Mouse (Mus musculus) midbrain, embryonic 16.5 days (tissue): ENCODE measurements at regions not wholly inside any gene's neighbourhood (a gene's known extent, or its start where the extent isn't known, plus 50 kb on each side); places are given as distances from the start of the nearest gene placed in this dataset.
A peak's percentile ranks its signal among the peaks of the same experiment; 100 is the strongest.

ENCODE experiments used
- ATAC-seq: fragments of 200-750 bp; cut with Nextera tagmentation; 2 replicates; pipeline ENCODE4 v1.8.0; 2017; ENCODE audit warnings: moderate TSS enrichment
- H3K27ac ChIP-seq: fragments of 300-500 bp; sonication (generic); 2 replicates; pipeline ENCODE4 v1.5.1; 2014; ENCODE audit warnings: mild to moderate bottlenecking, low read length, mixed read lengths
- H3K27me3 ChIP-seq: fragments of 300-500 bp; sonication (generic); 2 replicates; pipeline ENCODE4 v1.6.1; 2014; ENCODE audit warnings: low read depth, low read length, mixed read lengths; ENCODE audit not compliant: control insufficient read depth, insufficient read depth
- H3K36me3 ChIP-seq: fragments of 300-500 bp; sonication (generic); 2 replicates; pipeline ENCODE4 v1.6.1; 2014; ENCODE audit warnings: mild to moderate bottlenecking, low read length, moderate library complexity, mixed read lengths; ENCODE audit not compliant: control insufficient read depth, insufficient read depth
- H3K4me1 ChIP-seq: fragments of 300-500 bp; sonication (generic); 2 replicates; pipeline ENCODE4 v1.6.1; 2014; ENCODE audit warnings: mild to moderate bottlenecking, low read length, mixed read lengths; ENCODE audit not compliant: control insufficient read depth, insufficient read depth
- H3K4me2 ChIP-seq: fragments of 300-500 bp; sonication (generic); 2 replicates; pipeline ENCODE4 v1.6.1; 2014; ENCODE audit warnings: mild to moderate bottlenecking, low read length, mixed read lengths
- H3K4me3 ChIP-seq: fragments of 300-500 bp; sonication (generic); 2 replicates; pipeline ENCODE4 v1.5.1; 2014; ENCODE audit warnings: low read depth, mild to moderate bottlenecking, low read length, moderate library complexity, mixed read lengths
- H3K9ac ChIP-seq: fragments of 300-500 bp; sonication (generic); 2 replicates; pipeline ENCODE4 v1.6.1; 2014; ENCODE audit warnings: low read depth, low read length, mixed read lengths
- H3K9me3 ChIP-seq: fragments of 300-500 bp; sonication (generic); replicated peaks from 2 replicates; pipeline ENCODE4 v1.6.1; 2014; ENCODE audit warnings: mild to moderate bottlenecking, low read length, mixed read lengths; ENCODE audit not compliant: control insufficient read depth, poor library complexity, severe bottlenecking
- WGBS: fragments of 180-500 bp; shearing (Covaris S2); extraction: QIAGEN DNeasy Blood & Tissue Kit; methylation state at CpG from one replicate; pipeline ENCODE4 v1.1.7; 2014; 5-methylcytosine and 5-hydroxymethylcytosine counted together

DNA sequence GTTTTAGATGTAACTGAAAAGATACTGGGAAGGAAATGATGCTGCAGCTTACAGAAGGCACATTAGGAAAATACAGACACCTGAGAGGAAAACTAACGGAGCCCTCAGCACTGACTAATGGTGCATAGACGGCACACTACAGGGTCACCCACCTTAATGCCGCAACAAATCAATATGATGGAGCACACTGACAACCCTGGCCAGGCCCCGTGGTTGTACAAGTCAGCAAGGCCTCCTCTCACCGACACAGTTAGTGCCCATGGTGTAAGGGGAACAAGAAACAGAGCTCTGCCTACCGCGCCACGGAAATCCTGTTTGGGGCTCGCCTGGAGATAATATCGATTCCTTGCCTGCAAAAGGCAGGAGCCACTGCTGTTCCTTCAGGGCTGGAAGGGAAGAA lies 273.9 kb downstream of the Prim2 start:
- H3K4me3 ChIP-seq = no peak overlapping the region
- H3K4me1 ChIP-seq = no peaks in the 10 kb centered on the region
- no peaks in the 10 kb centered on the region for H3K9me3 ChIP-seq
- no peak overlapping the region for H3K9ac ChIP-seq
- no peak overlapping the region for H3K27ac ChIP-seq
- ATAC-seq = no peak
- WGBS = 87% methylated on average over 10 of the region's 10 CpGs
- H3K27me3 ChIP-seq = no peaks in the 10 kb centered on the region
- H3K36me3 ChIP-seq = no peaks in the 10 kb centered on the region
- H3K4me2 ChIP-seq = no peak overlapping the region

DNA sequence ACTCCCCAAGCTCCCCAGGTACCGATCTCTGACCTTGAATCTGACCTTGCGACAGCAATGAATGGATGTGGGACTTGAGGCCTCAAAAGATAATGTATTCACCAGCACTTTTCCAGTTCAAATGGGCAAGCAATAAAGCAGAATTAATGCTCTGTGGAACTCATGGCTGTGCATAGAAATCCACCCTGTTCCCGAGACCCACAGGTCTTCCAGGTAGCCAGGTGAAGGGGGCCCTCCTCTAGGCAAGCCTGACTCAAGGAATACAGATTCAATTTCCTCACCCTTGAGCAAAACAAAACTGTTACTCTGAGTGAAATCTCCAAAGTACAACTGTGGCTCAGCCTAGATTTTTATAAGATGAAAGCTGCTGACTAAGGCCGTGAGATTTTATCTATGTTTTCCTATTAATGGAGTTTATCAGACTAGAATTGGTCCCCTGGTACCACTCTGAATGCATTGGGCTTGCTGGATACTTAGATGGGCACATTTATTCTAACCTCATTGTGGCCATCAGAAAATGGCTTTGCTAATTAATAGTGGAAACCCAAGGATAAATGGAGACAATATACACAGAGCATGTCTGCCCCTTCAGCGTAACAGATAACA lies 274.5 kb downstream of the Prim2 start:
- Histone ChIP-seq H3K27me3 (no peaks in the 10 kb centered on the region), H3K36me3 (no peaks in the 10 kb centered on the region), H3K27ac (no peak overlapping the region), H3K4me3 (no peak overlapping the region), H3K4me2 (no peak overlapping the region), H3K4me1 (no peaks in the 10 kb centered on the region), H3K9ac (no peak overlapping the region), H3K9me3 (no peaks in the 10 kb centered on the region)
- 80% methylated on average over 5 of the region's 5 CpGs for WGBS
- no peak for ATAC-seq

- Histone ChIP-seq H3K27ac (no peak overlapping the region), H3K9ac (no peak overlapping the region), H3K4me3 (no peak overlapping the region), H3K27me3 (no peaks in the 10 kb centered on the region), H3K4me1 (no peaks in the 10 kb centered on the region), H3K4me2 (no peak overlapping the region), H3K36me3 (no peaks in the 10 kb centered on the region), H3K9me3 (no peaks in the 10 kb centered on the region)
- ATAC-seq = no peak
- WGBS = 77% methylated on average over 7 of the region's 7 CpGs
Observed at GRCm38 (mm10) chr1:33370796-33371195, 298.8 kb downstream of the Prim2 start.

DNA sequence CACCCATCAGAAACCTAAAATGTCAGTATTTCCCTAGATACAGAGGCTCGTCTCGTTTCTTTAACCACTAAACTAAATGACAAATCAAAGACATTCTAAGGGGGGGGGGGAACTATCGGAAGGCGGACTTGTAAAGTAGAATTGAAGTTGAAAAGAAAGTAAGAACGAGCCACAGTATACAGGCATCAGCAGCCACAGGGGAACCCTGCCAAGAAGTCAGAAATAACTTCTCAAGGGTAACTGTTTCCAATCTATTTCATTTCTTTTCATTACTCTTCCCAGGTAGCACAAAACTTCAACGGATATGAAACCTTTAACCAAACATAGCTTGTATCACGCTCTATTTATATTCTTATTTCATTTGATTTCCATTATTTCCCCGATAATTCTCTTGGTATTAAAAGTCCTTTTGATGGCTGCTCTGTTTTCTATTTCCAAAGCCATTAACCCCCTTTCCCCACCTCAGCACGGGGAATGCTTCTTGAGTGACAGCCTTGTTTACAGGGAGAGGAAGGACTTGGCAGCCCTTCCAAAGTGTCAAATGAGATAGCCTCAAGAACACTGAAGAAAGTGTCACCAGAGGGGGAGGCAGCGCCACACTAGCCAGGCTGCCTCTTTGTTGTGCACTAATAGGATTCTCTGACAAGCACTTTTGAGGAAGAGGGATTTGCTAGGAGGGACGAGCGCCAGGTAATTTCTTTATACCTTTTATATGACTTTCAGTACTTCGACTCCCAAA lies 306.7 kb downstream of the Prim2 start:
- no peak overlapping the region for H3K27ac ChIP-seq
- H3K4me1 ChIP-seq = peaks cover 4% of the 10 kb centered on the region; the same call in 1 of the 2 replicates
- no peaks in the 10 kb centered on the region for H3K9me3 ChIP-seq
- 19% methylated on average over 13 of the region's 13 CpGs for WGBS
- H3K4me2 ChIP-seq = peak overlapping the region; percentile 36; the same call in 1 of the 2 replicates
- H3K4me3 ChIP-seq = no peak overlapping the region
- H3K36me3 ChIP-seq = no peaks in the 10 kb centered on the region
- no peak overlapping the region for H3K9ac ChIP-seq
- ATAC-seq = peak; percentile 82
- no peaks in the 10 kb centered on the region for H3K27me3 ChIP-seq

GRCm38 (mm10) chr1:33334061-33334460 lies 335.5 kb downstream of the Prim2 start:
- no peak overlapping the region for H3K9ac ChIP-seq
- H3K27ac ChIP-seq = no peak overlapping the region
- H3K36me3 ChIP-seq = no peaks in the 10 kb centered on the region
- H3K4me2 ChIP-seq = no peak overlapping the region
- H3K27me3 ChIP-seq = no peaks in the 10 kb centered on the region
- WGBS = 85% methylated on average over 3 of the region's 3 CpGs
- H3K4me3 ChIP-seq = no peak overlapping the region
- H3K4me1 ChIP-seq = no peaks in the 10 kb centered on the region
- H3K9me3 ChIP-seq = no peaks in the 10 kb centered on the region
- ATAC-seq = no peak
